Mouse (Mus musculus): ENCODE data around the gene 1500011B03Rik. TPM values are rescaled to one million over a fixed set of nuclear protein-coding genes. Genes with fewer than 3 reads are reported as not detected.

The 1500011B03Rik gene
- total and polyA plus RNA-seq, 3 experiments, result 47.7 to 75.2 TPM; not detected in 1

GRCm38 (mm10) chr5:114761980-114762379 is 61.3 kb downstream of the 1500011B03Rik start:
- Histone ChIP-seq H3K4me3 (ENCODE audit: control insufficient read depth in 1 of 2, insufficient read depth in 1 of 2, low read depth in 2 of 2, low read length in 2 of 2) (no peak overlapping the region), H3K27me3 (ENCODE audit: control insufficient read depth in 1 of 2, insufficient read depth in 2 of 2, low read length in 2 of 2) (no peaks in the 10 kb centered on the region), H3K9ac (ENCODE audit: control insufficient read depth, low read depth, low read length, poor library complexity, severe bottlenecking) (no peak overlapping the region), H3K27ac (ENCODE audit: control insufficient read depth, low read depth, low read length) (no peak overlapping the region), H3K9me3 (replicated peaks; ENCODE audit: insufficient read depth, low read length) (no peaks in the 10 kb centered on the region), H3K36me3 (ENCODE audit: control insufficient read depth in 1 of 2, insufficient read depth in 2 of 2, low read length in 2 of 2) (peaks cover 0 to 20% of the 10 kb centered on the region in 2 experiments; a peak in 2 of 4 replicates), H3K4me1 (ENCODE audit: control insufficient read depth in 1 of 2, insufficient read depth in 2 of 2, low read length in 2 of 2) (no peaks in the 10 kb centered on the region), H3K79me2 (ENCODE audit: control insufficient read depth, insufficient read depth, low read length, poor library complexity) (peaks cover 2% of the 10 kb centered on the region; the same call in 1 of the 2 replicates)
- no peak for DNase-seq (ENCODE audit: low read depth, low spot score)
- TF ChIP-seq USF2 (IDR thresholded peaks at IDR 0.05; ENCODE audit: borderline replicate concordance in 1 of 2, insufficient read depth in 1 of 2, low read depth in 1 of 2, low read length in 2 of 2) (no peak), TBP (IDR thresholded peaks at IDR 0.05; ENCODE audit: low read depth, low read length) (no peak), CHD2 (IDR thresholded peaks at IDR 0.05; ENCODE audit: low read length) (no peak), ZC3H11A (IDR thresholded peaks at IDR 0.05; ENCODE audit: low read depth, low read length) (no peak), SIN3A (IDR thresholded peaks at IDR 0.05; ENCODE audit: low read length) (no peak), POLR2AphosphoS5 (IDR thresholded peaks at IDR 0.05; ENCODE audit: borderline replicate concordance, low read depth, low read length) (no peak), SMC3 (IDR thresholded peaks at IDR 0.05; ENCODE audit: low read depth, low read length) (no peak), MYC (IDR thresholded peaks at IDR 0.05; ENCODE audit: low read depth, low read length) (no peak), CHD1 (IDR thresholded peaks at IDR 0.05; ENCODE audit: low read depth, low read length) (no peak), GABPA (IDR thresholded peaks at IDR 0.05; ENCODE audit: low read depth, low read length) (no peak), ETS1 (IDR thresholded peaks at IDR 0.05; ENCODE audit: low read depth, low read length) (no peak), NELFE (IDR thresholded peaks at IDR 0.05; ENCODE audit: low read depth, low read length) (no peak), RAD21 (IDR thresholded peaks at IDR 0.05; ENCODE audit: low read depth, low read length) (no peak), E2F4 (IDR thresholded peaks at IDR 0.05; ENCODE audit: borderline replicate concordance, low read depth, low read length) (no peak), UBTF (IDR thresholded peaks at IDR 0.05; ENCODE audit: borderline replicate concordance, insufficient read depth, low read depth, low read length) (no peak)

- no peak for TF ChIP-seq GABPA (IDR thresholded peaks at IDR 0.05; ENCODE audit: low read depth, low read length)
- TF ChIP-seq ELF1 (IDR thresholded peaks at IDR 0.05; ENCODE audit: low read depth, low read length), result no peak
- no peak for TF ChIP-seq ZKSCAN1 (IDR thresholded peaks at IDR 0.05; ENCODE audit: low read depth, low read length)
- no peak for TF ChIP-seq UBTF (IDR thresholded peaks at IDR 0.05; ENCODE audit: borderline replicate concordance, insufficient read depth, low read depth, low read length)
- no peak for TF ChIP-seq KAT2A (conservative IDR thresholded peaks at IDR 0.05; ENCODE audit: low read depth, low read length)
- no peak for TF ChIP-seq NELFE (IDR thresholded peaks at IDR 0.05; ENCODE audit: low read depth, low read length)
- TF ChIP-seq ZC3H11A (IDR thresholded peaks at IDR 0.05; ENCODE audit: low read depth, low read length), result no peak
- no peak for TF ChIP-seq CHD1 (IDR thresholded peaks at IDR 0.05; ENCODE audit: low read depth, low read length)
- TF ChIP-seq TAL1 (IDR thresholded peaks at IDR 0.05; ENCODE audit: low read length), result no peak
- no peak overlapping the region for H3K27ac ChIP-seq (ENCODE audit: control insufficient read depth, low read depth, low read length)
- no peak overlapping the region for H3K9ac ChIP-seq (ENCODE audit: control insufficient read depth, low read depth, low read length, poor library complexity, severe bottlenecking)
- H3K79me2 ChIP-seq (ENCODE audit: control insufficient read depth, insufficient read depth, low read length, poor library complexity), result no peaks in the 10 kb centered on the region
- no peak for DNase-seq (ENCODE audit: low read depth, low spot score)
- no peaks in the 10 kb centered on the region for H3K27me3 ChIP-seq (ENCODE audit: control insufficient read depth in 1 of 2, insufficient read depth in 2 of 2, low read length in 2 of 2)
- peaks cover 0 to 21% of the 10 kb centered on the region in 2 experiments; a peak in 2 of 4 replicates for H3K36me3 ChIP-seq (ENCODE audit: control insufficient read depth in 1 of 2, insufficient read depth in 2 of 2, low read length in 2 of 2)
- H3K4me1 ChIP-seq (ENCODE audit: control insufficient read depth in 1 of 2, insufficient read depth in 2 of 2, low read length in 2 of 2), result no peaks in the 10 kb centered on the region
- no peak overlapping the region for H3K4me3 ChIP-seq (ENCODE audit: control insufficient read depth in 1 of 2, insufficient read depth in 1 of 2, low read depth in 2 of 2, low read length in 2 of 2)
- no peaks in the 10 kb centered on the region for H3K9me3 ChIP-seq (replicated peaks; ENCODE audit: insufficient read depth, low read length)
Observed at GRCm38 (mm10) chr5:114759536-114760090, 63.7 kb downstream of the 1500011B03Rik start.

Other genes starting within 250 kb of the 1500011B03Rik start
- not detected in 2 replicates for gene Trpv4, start 165.0 kb downstream of the 1500011B03Rik start, total RNA-seq (2012; rRNA removed)
- under 1 TPM in 1 of 2 experiments, not detected in 1; 0.29 TPM for gene Trpv4, start 165.0 kb downstream of the 1500011B03Rik start, polyA plus RNA-seq (2012; ENCODE audit: insufficient read depth in 1 of 2, insufficient read length in 2 of 2, low read depth in 1 of 2, low replicate concordance in 2 of 2, missing spikeins in 1 of 2)
- gene Gltp, start 132.5 kb downstream of the 1500011B03Rik start, total RNA-seq (2012; rRNA removed), result 18.3 and 18.8 TPM in 2 replicates
- 100 to 1,000 TPM in 1 of 2 experiments, 10 to 100 TPM in 1; 67.2 to 211 TPM for gene Gltp, start 132.5 kb downstream of the 1500011B03Rik start, polyA plus RNA-seq (2012; ENCODE audit: insufficient read depth in 1 of 2, insufficient read length in 2 of 2, low read depth in 1 of 2, low replicate concordance in 2 of 2, missing spikeins in 1 of 2)
- gene Tchp, start 115.7 kb downstream of the 1500011B03Rik start, total RNA-seq (2012; rRNA removed), result 10.4 and 13.6 TPM in 2 replicates
- gene Tchp, start 115.7 kb downstream of the 1500011B03Rik start, polyA plus RNA-seq (2012; ENCODE audit: insufficient read depth in 1 of 2, insufficient read length in 2 of 2, low read depth in 1 of 2, low replicate concordance in 2 of 2, missing spikeins in 1 of 2), result 10 to 100 TPM in 1 of 2 experiments, not detected in 1; 21.1 TPM
- 140 and 180 TPM in 2 replicates for gene Ankrd13a, start 48.8 kb downstream of the 1500011B03Rik start, total RNA-seq (2012; rRNA removed)
- gene Ankrd13a, start 48.8 kb downstream of the 1500011B03Rik start, polyA plus RNA-seq (2012; ENCODE audit: insufficient read depth in 1 of 2, insufficient read length in 2 of 2, low read depth in 1 of 2, low replicate concordance in 2 of 2, missing spikeins in 1 of 2), result 100 to 1,000 TPM; 110 to 184 TPM
- gene Git2, start 48.0 kb downstream of the 1500011B03Rik start, total RNA-seq (2012; rRNA removed), result 24.0 and 29.1 TPM in 2 replicates
- 10 to 100 TPM; 64.9 to 71.7 TPM for gene Git2, start 48.0 kb downstream of the 1500011B03Rik start, polyA plus RNA-seq (2012; ENCODE audit: insufficient read depth in 1 of 2, insufficient read length in 2 of 2, low read depth in 1 of 2, low replicate concordance in 2 of 2, missing spikeins in 1 of 2)
- gene 4930519G04Rik, start 30.2 kb upstream of the 1500011B03Rik start, total RNA-seq (2012; rRNA removed), result not detected in 2 replicates
- gene 4930519G04Rik, start 30.2 kb upstream of the 1500011B03Rik start, polyA plus RNA-seq (2012; ENCODE audit: insufficient read depth in 1 of 2, insufficient read length in 2 of 2, low read depth in 1 of 2, low replicate concordance in 2 of 2, missing spikeins in 1 of 2), result not detected
- not detected in 2 replicates for gene Gm9936, start 35.2 kb upstream of the 1500011B03Rik start, total RNA-seq (2012; rRNA removed)
- gene Gm9936, start 35.2 kb upstream of the 1500011B03Rik start, polyA plus RNA-seq (2012; ENCODE audit: insufficient read depth in 1 of 2, insufficient read length in 2 of 2, low read depth in 1 of 2, low replicate concordance in 2 of 2, missing spikeins in 1 of 2), result not detected
- gene Oasl2, start 73.5 kb upstream of the 1500011B03Rik start, total RNA-seq (2012; rRNA removed), result 0.27 TPM in 1 of 2 replicates, not detected in the other
- gene Oasl2, start 73.5 kb upstream of the 1500011B03Rik start, polyA plus RNA-seq (2012; ENCODE audit: insufficient read depth in 1 of 2, insufficient read length in 2 of 2, low read depth in 1 of 2, low replicate concordance in 2 of 2, missing spikeins in 1 of 2), result under 1 TPM in 1 of 2 experiments, not detected in 1; 0.63 TPM
- 8.2 and 11.5 TPM in 2 replicates for gene Oasl1, start 99.8 kb upstream of the 1500011B03Rik start, total RNA-seq (2012; rRNA removed)
- 10 to 100 TPM in 1 of 2 experiments, not detected in 1; 33.3 TPM for gene Oasl1, start 99.8 kb upstream of the 1500011B03Rik start, polyA plus RNA-seq (2012; ENCODE audit: insufficient read depth in 1 of 2, insufficient read length in 2 of 2, low read depth in 1 of 2, low replicate concordance in 2 of 2, missing spikeins in 1 of 2)
- gene 2210016L21Rik, start 118.7 kb upstream of the 1500011B03Rik start, total RNA-seq (2012; rRNA removed), result 14.4 and 16.2 TPM in 2 replicates
- 10 to 100 TPM in 1 of 2 experiments, not detected in 1; 46.1 TPM for gene 2210016L21Rik, start 118.7 kb upstream of the 1500011B03Rik start, polyA plus RNA-seq (2012; ENCODE audit: insufficient read depth in 1 of 2, insufficient read length in 2 of 2, low read depth in 1 of 2, low replicate concordance in 2 of 2, missing spikeins in 1 of 2)
- gene Hnf1a, start 147.6 kb upstream of the 1500011B03Rik start, total RNA-seq (2012; rRNA removed), result 0.08 TPM in 1 of 2 replicates, not detected in the other
- under 1 TPM in 1 of 2 experiments, not detected in 1; 0.28 TPM for gene Hnf1a, start 147.6 kb upstream of the 1500011B03Rik start, polyA plus RNA-seq (2012; ENCODE audit: insufficient read depth in 1 of 2, insufficient read length in 2 of 2, low read depth in 1 of 2, low replicate concordance in 2 of 2, missing spikeins in 1 of 2)
- gene Sppl3, start 187.7 kb upstream of the 1500011B03Rik start, total RNA-seq (2012; rRNA removed), result 25.8 and 29.5 TPM in 2 replicates
- 10 to 100 TPM in 1 of 2 experiments, not detected in 1; 50.9 TPM for gene Sppl3, start 187.7 kb upstream of the 1500011B03Rik start, polyA plus RNA-seq (2012; ENCODE audit: insufficient read depth in 1 of 2, insufficient read length in 2 of 2, low read depth in 1 of 2, low replicate concordance in 2 of 2, missing spikeins in 1 of 2)

Measured in MEL (cell line).